Mouse (Mus musculus): Measurements from ENCODE around the gene Mllt3.
"Not testable (repeated sequence)": the region's sequence is repeated elsewhere in the genome, so short reads cannot be mapped to it uniquely, and the experiment has no call there.

The Mllt3 gene

DNA sequence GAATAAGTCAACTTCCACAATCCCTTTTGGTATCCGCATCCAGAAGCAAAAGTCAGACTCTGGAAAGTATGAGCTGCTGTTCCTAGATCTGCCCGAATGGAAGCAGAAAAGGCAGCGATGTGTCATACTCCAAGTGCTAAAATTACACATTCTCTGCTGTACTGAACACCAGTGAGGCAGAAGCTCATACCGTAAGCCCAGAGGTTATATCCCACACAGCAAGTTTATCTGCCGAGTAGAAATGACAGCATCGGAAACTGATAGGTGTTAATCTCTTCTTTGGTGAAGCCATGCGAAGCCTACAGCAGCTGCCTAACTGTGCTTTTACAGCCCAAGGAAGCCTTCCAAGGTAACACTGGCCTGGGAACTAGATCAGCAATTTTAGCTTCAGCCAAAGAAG is 17.9 kb downstream of the Mllt3 start:
- in situ Hi-C loops (cut with MboI, MseI) = loop anchor here (5.0 to 25.0 kb wide), 2 partner anchors 33 to 772 kb away; partner anchors contain the start of genes Gm13272, Gm13275, Gm13276 and Gm13277

DNA sequence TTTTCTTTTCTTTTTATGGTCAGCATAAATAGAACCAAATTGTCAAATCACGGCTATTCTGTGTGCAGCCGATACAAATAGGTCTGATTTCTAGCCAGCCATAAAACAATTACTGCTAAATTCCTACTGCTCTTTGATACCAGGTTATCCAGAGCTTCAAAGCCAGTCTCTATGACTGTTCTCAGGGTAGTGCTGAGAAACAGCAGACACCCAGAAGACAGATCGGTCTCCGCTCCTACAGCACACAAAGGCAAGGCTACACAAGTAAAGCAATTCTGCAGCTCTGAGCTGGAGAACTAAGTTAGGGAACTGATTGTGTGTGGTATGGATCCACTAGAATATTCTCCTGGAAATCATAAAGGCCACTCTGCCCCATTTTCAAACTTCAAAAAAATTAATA is 20.4 kb downstream of the Mllt3 start:
- in situ Hi-C loops (cut with MboI, MseI) = loop anchor here (25.0 kb wide), 1 partner anchor 775 kb away; the partner anchor contains the start of genes Gm13272, Gm13275, Gm13276 and Gm13277

DNA sequence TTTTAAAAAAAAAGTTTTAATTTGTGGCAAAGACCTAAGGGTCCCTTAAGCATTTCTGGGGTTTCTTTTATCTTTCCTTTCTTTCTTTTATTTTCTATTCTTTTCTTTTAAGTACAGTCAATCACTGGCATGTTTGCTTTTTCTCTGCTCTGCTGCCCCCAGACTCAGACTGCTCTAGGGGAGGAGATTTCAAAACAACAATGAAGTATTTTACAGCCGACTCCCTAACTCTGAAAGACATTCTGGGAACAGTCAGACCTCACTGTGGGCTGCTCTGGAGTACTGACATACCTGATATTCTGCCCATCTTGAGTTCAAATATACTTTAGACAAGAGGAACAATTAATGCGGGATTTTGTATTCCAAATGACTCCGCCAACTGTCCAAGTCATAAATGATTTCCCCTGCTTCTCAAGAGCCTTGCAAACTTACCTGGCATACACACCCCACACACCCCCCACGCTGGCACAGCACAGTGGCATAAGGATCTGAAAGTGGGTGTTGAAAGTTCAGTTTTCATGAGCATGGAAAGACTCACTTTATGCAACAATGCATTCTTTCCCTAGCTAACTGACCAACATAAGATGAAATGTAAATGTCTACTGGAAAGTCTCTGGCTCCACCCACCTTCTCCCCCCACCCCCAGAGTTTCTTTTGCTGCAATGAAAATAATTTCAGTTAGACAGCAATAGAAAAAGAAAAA is 21.1 kb downstream of the Mllt3 start:
- in situ Hi-C loops (cut with MboI, MseI) = loop anchor here (25.0 kb wide), 1 partner anchor 775 kb away; the partner anchor contains the start of genes Gm13272, Gm13275, Gm13276 and Gm13277

DNA sequence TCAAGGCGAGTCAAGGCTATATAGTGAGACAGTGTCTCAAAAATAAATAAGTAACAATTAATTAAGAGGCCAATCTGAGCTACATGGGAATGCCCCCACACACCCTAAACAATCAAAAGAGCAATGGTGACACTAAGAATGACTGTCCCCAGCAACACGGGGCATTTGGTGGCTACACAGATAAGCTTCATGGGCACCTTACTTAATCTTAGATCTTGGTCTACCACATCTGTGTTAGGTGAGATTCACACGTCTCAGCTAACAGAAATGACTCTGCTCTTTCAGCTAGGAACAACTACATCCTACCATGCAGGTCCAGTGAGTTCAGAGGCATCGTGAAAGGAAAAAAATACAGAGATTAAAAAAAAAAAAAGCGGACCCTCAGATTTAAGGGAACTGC is 22.7 kb downstream of the Mllt3 start:
- in situ Hi-C loops (cut with MboI, MseI) = loop anchor here (25.0 kb wide), 1 partner anchor 777 kb away; the partner anchor contains the start of genes Gm13272, Gm13275, Gm13276 and Gm13277

DNA sequence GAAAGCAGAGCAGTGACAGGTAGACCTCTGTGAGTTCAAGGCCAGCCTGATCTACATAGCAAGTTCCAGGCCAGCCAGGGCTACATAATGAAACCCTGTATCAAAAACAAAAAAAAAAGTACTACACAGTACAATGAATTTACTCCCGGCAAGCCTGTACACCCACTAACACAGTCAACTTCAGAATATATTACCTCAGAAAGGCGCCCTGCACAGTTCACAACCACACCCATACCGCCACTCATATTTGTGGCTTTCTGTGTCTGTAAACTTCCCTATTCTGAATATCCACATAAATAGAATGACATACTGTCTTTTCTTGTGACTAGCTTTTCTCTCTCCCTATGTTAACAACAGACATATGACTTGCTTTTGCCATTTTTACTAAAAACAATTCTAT is 27.4 kb downstream of the Mllt3 start:
- in situ Hi-C loops (cut with MboI, MseI) = loop anchor here (5.0 to 25.0 kb wide), 2 partner anchors 214 to 782 kb away; partner anchors contain the start of genes Gm13272, Gm13275, Gm13276 and Gm13277

DNA sequence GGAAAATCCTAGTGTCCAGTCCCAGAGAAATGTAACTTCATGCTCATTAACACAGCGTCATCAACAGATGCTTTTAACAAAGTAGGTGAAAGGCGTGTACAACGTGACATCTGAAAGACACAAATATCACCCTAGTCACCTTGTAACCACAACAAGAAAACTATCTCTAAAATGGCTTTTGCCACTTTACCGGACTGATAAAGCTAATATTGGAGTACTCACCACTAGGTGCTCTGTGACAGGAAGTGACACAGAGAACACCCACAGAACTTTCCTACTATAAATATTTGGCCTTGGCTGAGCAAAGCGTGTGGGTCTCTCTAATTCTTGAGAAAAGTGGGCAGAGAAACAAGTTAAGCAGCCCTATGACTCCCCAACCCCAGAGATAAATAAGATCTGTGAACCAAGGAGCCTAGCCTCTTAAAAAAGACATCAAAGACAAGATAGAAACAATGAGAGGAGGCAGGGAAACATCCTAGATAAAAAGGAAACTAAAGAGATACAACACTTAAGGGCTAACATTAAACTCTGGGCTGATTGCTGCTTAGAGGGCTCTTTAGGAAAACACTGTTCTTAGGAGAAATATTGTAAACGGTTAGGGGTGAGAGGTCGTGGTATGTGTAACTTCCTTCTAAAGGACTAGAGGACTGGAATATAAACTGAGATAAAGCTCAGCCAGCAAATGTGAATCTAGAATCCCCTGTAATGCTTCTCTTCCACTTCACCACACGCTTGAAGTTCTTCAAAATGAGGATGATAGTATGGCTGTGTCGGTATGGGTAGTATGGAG is 29.8 kb downstream of the Mllt3 start:
- in situ Hi-C loops (cut with MboI, MseI) = loop anchor here (25.0 kb wide), 1 partner anchor 784 kb away; the partner anchor contains the start of genes Gm13272, Gm13275, Gm13276 and Gm13277

DNA sequence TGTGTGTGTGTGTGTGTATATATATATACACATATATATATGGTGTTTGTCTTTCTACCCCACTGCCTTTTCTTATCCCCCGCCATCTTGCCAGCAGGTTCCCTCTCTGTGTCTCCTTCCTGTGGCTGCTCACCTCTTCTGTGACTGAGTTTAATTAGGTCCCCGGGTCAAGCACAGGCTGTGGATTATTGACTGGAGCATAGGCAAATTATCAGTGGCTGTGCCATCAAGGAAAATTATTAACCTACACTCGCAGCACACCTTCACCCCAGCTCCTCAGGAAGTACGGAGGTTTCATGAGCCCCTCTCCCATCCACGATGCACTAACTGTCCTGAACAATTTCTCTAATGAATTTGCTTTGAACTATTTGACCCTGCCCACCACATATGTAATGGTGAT is 41.5 kb downstream of the Mllt3 start:
- in situ Hi-C loops (cut with MboI, MseI) = no loop called here

DNA sequence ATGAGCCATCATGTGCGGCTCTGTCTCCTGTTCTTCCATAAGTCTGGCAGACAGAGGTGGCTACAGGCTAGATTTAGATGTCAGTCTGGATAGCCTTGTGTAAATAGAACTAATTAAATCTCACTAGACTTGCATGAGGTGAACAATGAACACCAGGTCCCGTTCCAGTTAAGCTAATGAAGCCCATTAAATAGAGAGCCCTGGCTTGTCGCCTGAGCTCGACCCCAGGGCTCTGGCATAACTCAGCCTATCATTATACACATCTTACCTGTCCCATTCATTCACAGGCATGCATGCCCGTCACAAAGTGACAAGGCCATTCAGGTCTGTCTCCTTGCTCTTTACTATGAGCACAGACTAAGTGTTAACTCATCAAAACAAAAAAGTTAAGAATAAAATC is 42.2 kb downstream of the Mllt3 start:
- in situ Hi-C loops (cut with MboI, MseI) = no loop called here

DNA sequence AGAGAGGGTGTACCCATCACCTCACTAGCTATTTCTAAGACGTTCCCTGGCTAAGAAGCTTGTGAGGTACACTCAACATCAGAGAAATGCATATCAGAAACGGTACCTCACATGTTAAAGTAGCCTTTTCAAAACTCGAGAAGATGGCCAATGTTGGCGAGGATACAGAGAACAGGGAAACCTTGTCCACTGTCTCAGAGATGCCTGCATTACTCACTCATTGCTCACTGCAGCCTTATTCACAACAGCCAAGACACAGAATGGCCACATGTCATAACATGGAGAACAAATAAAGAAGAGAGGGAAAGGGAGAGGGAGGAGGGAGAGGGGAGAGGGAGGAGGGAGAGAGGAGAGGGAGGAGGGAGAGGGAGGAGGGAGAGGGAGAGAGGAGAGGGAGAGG is 47.9 kb downstream of the Mllt3 start:
- in situ Hi-C loops (cut with MboI, MseI) = no loop called here

DNA sequence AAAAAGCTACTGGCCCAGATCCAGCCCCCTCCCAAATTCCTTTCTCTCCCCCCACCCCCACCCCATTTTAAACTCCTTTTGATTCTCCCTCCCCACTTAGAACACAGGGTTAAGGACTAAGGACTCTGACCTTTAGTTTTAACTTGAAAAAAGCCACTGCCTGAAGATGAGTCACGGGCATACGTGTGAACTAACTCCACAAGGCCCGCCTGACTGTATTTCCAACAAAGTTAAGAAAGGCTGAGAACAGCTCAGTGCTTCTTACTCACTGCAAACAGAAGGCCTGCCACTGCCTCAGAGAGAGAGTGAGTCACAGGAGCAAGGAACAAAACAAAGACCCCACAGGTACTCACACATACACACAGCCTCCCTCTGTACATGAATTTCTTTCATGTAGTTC is 48.6 kb downstream of the Mllt3 start:
- in situ Hi-C loops (cut with MboI, MseI) = loop anchor here (5.0 kb wide), 1 partner anchor 33 kb away; no protein-coding TSS in a partner anchor

DNA sequence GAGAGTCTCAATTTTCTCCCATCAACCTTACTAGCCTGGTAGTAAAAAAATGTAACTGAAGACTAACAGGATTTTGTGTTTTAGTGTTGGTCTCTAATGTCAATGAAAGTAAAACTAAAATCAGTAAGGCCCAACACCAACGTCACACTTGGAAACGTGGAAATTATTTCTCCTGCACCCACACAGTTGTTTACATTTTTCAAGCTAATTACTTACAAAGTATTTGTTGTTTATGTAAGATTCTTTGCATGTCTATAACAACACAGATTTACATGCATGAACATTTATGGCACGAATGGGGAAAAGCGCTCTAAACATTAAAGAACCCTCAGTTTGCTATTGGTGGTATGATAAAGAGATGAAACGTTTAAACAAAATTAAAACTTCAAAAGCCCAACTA is 49.1 kb downstream of the Mllt3 start:
- in situ Hi-C loops (cut with MboI, MseI) = loop anchor here (5.0 kb wide), 1 partner anchor 33 kb away; no protein-coding TSS in a partner anchor

DNA sequence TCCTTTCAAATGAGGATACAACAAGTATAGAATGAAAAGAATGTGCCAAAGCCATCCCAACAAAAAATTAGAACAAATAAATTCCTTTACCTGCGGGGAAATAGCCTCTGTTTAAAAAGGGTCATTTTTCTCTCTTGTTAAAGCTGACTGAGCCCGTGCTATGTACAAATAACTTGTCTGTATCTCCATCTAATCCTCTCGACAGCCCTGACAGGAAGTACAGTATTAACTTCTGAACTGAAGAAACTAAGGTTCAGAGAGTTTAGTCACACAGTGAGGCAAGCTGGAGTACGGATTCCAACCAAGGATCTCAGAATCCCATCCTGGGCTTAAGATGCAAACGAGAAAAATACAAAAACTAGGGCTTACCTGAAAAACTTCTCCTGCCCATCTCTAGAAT is 50.6 kb downstream of the Mllt3 start:
- in situ Hi-C loops (cut with MboI, MseI) = loop anchor here (5.0 kb wide), 1 partner anchor 35 kb away; no protein-coding TSS in a partner anchor

DNA sequence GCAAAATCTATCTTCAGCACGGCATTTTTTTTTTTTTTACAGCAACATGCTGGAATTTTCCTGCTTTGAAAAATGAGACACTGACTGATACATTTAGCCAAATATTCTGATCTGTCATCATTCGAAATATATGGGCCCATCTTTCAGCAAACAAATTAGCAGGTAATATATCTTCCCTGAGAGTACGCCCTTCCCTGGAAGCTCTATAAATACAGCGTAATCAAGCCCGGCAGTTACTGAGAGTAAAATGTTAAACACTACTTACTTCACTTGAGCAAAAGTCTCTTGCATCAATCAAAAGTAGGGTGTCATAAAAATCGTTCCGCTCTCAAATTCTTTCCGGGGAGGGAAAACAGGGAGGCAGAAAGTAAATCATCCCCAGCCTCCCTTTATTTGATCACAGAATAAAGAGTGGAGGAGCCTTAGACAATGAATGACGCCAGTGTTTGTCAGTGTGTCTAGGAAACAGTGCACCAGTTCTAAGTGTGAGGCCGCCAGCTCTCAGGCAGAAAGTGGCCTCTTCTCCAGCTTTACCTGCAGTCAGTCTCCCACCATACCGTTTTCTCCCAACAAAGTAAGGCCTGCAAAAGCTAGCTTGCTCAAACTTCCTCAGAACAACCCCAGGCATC is 55.2 kb downstream of the Mllt3 start:
- in situ Hi-C loops (cut with MboI, MseI) = no loop called here

DNA sequence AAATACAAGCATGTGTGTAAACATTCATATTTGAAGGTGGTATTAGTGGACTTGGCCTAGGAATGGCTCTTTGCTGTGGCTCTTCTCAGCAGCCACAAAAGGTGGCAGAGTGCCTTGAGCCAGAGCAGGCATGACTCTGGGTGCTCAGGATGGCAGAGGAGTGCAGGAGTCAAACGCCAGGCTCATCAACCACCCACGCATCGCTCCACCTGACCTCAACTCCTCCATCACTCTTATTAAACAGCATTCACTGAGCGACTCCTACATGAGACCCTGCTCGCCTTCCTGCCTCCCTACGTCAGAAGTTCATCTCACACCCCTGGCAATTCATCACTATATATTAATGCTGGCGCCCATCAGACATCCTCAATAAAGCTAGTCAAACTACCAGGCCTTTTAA is 67.3 kb downstream of the Mllt3 start:
- in situ Hi-C loops (cut with MboI, MseI) = no loop called here

DNA sequence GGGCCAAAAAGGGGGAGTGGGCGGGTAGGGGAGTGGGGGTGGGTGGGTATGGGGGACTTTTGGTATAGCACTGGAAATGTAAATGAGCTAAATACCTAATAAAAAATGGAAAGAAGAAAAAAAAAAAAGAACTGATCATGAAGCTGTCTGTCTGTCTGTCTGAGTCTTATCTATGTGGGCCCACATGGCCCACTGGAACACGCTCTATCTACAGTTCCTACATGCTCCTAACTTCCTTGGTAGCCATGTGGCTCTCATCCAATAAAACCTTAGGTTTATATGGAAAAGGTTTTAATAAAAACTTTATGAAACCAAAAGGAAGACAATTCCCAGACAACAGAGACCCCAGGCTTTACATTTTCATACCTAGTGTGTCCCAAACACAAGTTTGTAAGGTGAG is 68.3 kb downstream of the Mllt3 start:
- in situ Hi-C loops (cut with MboI, MseI) = not testable (repeated sequence)

DNA sequence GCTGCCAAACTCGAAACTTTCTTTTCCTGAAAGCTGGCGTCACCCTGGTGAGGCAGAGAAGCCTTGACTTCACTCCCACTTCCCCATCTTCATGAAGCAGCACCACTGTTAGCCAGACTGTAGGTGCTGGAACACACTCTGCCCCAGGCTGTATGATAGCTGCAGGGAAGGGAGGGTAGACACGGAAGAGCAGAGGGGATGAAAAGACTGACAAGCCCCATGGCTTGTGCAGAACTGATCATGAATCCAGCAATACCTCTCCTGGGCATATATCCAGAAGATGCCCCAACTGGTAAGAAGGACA is 69.4 kb downstream of the Mllt3 start:
- in situ Hi-C loops (cut with MboI, MseI) = no loop called here

DNA sequence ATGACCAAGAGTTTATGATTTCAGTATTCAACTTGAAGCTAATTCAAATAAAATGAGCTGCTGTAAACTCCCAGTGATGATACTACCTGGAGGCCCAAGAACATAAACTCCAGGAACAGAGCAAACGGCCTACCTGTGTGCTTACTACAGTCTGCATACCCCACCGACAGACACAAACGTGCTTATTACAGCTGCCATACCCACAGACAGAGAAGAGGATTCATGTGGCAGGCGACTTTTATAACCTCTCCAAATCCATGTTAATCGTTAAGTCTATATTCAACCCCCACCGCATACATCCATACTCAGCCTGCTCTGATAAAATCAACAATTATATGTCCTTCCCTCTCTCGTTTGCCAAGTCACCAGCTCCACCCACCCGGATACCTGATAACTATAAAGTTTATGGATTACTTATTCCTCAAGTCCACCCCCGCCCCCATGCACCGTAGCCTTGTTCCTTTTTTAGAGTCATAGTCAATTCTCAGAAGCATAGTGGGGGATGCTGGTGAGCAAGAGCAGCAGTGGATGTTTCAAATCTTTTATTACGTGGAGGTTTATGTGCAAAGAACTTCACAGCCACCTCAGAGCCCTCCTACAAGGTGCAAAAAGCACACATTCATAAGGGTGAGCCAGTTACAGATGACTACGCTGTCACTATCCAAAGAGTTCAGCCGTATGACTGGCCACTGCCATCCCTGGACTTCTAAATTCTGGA is 70.0 kb downstream of the Mllt3 start:
- in situ Hi-C loops (cut with MboI, MseI) = no loop called here

DNA sequence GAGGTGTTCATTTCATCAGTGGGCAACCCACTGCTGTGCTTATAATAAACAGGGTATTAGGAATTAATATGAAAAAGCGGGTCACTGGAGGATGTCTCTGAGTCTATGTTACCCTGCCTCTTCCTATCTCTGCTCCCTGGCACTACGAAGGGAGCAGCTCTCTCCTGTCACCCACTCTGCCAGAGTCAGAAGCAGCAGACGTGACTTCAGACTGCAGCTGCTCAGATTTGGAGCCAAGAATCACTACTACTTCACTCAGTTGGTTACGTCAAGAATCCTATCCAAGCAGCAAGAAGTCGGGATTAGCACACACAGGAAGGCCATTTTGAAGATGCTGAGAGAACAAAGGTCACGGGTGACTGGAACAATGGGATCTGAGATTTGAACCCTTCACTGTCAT is 71.3 kb downstream of the Mllt3 start:
- in situ Hi-C loops (cut with MboI, MseI) = no loop called here

DNA sequence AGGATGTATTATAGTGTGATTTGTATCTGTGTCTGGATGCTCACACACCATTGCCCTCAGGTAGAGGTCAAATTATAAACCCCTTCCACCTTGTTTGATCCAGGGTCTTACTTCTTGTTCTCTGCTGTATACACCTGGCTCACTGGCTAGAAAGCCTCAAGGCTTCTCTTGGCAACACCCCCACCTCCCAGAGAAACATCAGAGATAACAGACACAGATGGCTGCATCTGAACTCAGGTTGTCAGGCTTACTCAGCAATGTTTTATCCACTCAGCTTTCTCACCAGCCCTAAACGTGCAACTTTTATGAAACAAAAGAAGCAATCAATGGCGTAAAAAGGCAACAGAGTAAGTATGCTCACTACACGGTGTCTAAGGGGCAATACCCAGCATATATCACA is 75.3 kb downstream of the Mllt3 start:
- in situ Hi-C loops (cut with MboI, MseI) = no loop called here

DNA sequence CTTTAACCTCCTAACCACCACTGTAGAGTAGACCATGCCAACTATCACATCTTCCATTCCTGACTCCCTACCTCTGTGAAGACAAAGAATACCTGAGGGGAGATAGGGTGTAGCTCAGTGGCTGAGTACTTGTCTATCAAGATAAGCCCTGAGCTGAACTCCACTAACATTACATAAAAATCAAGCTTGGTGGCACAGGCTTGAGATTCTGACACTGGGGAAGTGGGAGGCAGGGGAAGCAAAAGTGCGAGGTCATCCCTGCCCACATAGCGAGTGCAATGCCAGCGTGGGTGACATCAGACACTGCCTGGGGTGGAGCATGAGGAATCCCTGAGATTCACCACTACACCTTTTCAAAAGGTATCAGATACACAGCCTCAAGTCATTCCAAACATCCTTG is 76.0 kb downstream of the Mllt3 start:
- in situ Hi-C loops (cut with MboI, MseI) = no loop called here

DNA sequence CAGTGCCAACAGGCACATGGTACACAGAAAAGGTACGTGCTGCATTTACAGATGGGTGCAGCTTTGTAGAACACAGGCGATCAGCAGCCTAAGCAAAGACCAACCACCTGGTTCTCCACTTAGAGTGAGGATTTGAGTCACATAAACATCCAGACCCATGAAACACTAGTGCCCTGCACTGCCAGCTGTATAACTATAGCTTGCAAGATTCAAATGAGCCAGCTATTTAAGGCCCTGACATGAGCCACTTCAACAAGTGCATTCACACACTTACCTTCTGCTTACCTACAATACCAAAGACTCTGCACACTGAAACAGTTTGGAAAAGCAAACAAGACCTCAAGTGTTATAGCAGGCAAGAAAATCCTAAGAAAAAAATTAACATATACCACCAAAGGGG is 78.0 kb downstream of the Mllt3 start:
- in situ Hi-C loops (cut with MboI, MseI) = no loop called here
